Mouse (Mus musculus): ENCODE results near the gene Gm49388. TPM values are rescaled to one million over a fixed set of nuclear protein-coding genes. Genes with fewer than 3 reads are reported as not detected.
"Not testable (repeated sequence)": the region's sequence is repeated elsewhere in the genome, so short reads cannot be mapped to it uniquely, and the experiment has no call there.

Gene Gm49388
- polyA plus RNA-seq, 1 experiment from 2014 or later: 0.35 TPM

DNA sequence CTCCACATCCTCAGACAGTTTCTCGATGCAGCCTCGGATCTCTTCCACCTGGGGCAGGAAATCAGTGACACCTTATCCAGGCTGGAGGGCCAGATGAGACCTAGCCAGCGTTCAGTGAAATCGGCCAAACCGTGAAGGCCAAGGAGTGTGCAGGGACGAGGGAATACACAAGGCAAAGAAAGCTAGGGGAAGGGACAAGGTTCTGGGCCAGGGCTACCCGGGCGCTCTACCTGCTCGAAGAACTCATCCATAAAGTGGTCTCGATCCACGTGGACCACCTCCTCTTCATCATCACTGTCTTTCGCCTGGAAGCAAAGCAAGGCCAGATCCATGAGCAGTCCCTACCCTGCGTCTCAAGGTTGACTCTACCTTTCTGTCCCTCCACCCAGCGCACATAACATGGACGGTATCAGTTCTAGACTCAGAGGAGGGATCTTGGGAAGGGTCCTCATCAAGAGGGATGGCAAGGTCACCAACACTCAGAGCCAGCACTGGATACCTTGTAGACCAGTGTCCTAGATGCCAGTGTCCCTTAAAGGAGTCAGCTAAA, 29.8 kb downstream of the Gm49388 start:
- H3K4me3 ChIP-seq: no peak overlapping the region
- H3K27ac ChIP-seq (replicated peaks): no peak overlapping the region
- no peaks in the 10 kb centered on the region for H3K4me1 ChIP-seq
- peaks cover 51% of the 10 kb centered on the region for H3K36me3 ChIP-seq
- no peaks in the 10 kb centered on the region for H3K9me3 ChIP-seq (replicated peaks)
- no peak for DNase-seq (ENCODE audit: low spot score)
- WGBS: 93% methylated on average over 15 of the region's 15 CpGs
- H3K27me3 ChIP-seq (ENCODE audit: low read depth, poor library complexity, severe bottlenecking): no peaks in the 10 kb centered on the region

DNA sequence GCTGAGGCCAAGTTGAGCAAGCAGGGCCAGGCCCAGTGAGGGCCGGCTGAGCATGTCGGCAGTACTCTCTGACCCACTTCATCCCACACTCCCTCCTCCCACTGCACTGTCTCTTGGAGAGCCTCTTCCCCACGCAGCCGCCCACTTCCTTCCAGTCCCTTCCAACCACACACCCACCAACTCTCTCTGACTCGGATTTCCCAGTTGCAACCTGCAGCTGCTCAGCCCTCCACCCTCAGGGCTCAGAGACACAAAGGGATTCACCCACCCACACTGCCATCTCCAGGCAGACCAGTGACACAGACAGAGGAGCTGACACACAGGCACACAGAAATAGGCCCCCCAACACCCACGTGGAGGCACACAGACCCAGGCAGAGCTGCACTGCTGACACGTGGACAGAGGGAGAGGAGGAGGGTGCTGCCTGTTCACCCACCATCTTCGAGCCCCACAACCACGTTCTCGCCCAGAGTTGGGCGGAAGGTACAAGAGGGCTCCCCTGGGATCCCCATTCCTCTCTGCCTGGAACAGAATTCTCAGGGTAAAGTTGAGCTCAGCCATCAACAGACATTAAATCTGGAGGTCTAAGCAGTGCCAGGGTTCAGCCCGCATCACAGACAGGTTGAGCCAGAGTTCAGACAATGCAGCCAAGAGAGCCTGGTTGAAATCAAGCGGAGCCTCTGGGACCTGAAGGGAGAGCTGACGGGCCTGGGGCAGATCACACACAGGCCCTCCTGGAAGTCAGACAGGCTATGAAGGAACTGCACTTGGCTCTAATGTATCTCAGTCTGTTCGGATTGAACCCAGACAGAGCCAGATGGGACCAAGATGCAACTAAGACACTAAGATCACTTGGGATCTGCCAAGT, 30.8 kb downstream of the Gm49388 start:
- H3K4me3 ChIP-seq: no peak overlapping the region
- H3K4me1 ChIP-seq: peaks cover 5% of the 10 kb centered on the region
- DNase-seq (ENCODE audit: low spot score): no peak
- no peaks in the 10 kb centered on the region for H3K27me3 ChIP-seq (ENCODE audit: low read depth, poor library complexity, severe bottlenecking)
- 72% methylated on average over 15 of the region's 15 CpGs for whole genome bisulfite sequencing
- peaks cover 41% of the 10 kb centered on the region for H3K36me3 ChIP-seq
- H3K27ac ChIP-seq (replicated peaks): peak overlapping the region; percentile 10; the same call in 1 of the 2 replicates
- no peaks in the 10 kb centered on the region for H3K9me3 ChIP-seq (replicated peaks)

DNA sequence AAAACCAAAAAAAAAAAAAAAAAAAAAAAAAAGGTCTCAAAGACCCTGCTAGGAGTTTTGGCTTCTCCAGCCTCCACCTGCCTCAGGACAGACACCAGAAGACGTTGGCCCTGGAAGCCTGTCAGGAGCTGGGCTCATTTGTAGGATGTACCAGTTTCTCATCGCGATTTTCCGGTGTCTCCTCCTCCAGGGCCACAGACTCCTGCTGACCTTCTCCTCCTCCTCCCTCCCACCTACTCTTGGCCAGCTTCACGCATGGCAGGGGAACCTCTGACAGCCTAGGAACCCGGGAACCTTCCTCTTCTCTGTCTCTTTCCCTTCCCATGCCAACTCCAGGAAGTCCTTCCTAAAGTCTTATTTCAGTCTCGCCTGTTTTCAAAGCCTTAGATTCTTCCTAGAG, 31.6 kb downstream of the Gm49388 start:
- Histone ChIP-seq H3K4me3 (no peak overlapping the region), H3K27me3 (ENCODE audit: low read depth, poor library complexity, severe bottlenecking) (no peaks in the 10 kb centered on the region), H3K9me3 (replicated peaks) (no peaks in the 10 kb centered on the region), H3K4me1 (peaks cover 9% of the 10 kb centered on the region), H3K27ac (replicated peaks) (no peak overlapping the region), H3K36me3 (peaks cover 33% of the 10 kb centered on the region)
- DNase-seq (ENCODE audit: low spot score): no peak
- 85% methylated on average over 7 of the region's 7 CpGs for WGBS

- no peak for DNase-seq (ENCODE audit: low spot score)
- Histone ChIP-seq H3K27me3 (ENCODE audit: low read depth, poor library complexity, severe bottlenecking) (no peaks in the 10 kb centered on the region), H3K9me3 (replicated peaks) (no peaks in the 10 kb centered on the region), H3K27ac (replicated peaks) (no peak overlapping the region), H3K4me3 (no peak overlapping the region), H3K36me3 (peaks cover 25% of the 10 kb centered on the region), H3K4me1 (peaks cover 12% of the 10 kb centered on the region)
- 94% methylated on average over 5 of the region's 5 CpGs for WGBS
Measured at GRCm38 (mm10) chr7:127817776-127818175, 32.4 kb downstream of the Gm49388 start.

- DNase-seq (ENCODE audit: low spot score): no peak
- 0 out of 2 replicates have a peak, but pooled peaks cover 5% of the 10 kb centered on the region for H3K36me3 ChIP-seq
- 76% methylated on average over 13 of the region's 13 CpGs for WGBS
- no peaks in the 10 kb centered on the region for H3K9me3 ChIP-seq (replicated peaks)
- no peaks in the 10 kb centered on the region for H3K27me3 ChIP-seq (ENCODE audit: low read depth, poor library complexity, severe bottlenecking)
- no peak overlapping the region for H3K4me3 ChIP-seq
- H3K27ac ChIP-seq (replicated peaks): 0 out of 2 replicates have a peak overlapping the region, but pooled peaks have one; percentile 1
- H3K4me1 ChIP-seq: peaks cover 37% of the 10 kb centered on the region
Measured at GRCm38 (mm10) chr7:127820836-127821509, 35.6 kb downstream of the Gm49388 start.

- H3K4me1 ChIP-seq: peaks cover 37% of the 10 kb centered on the region
- H3K27ac ChIP-seq (replicated peaks): no peak overlapping the region
- no peak overlapping the region for H3K4me3 ChIP-seq
- WGBS: 88% methylated on average over 3 of the region's 3 CpGs
- H3K36me3 ChIP-seq: 0 out of 2 replicates have a peak, but pooled peaks cover 3% of the 10 kb centered on the region
- no peaks in the 10 kb centered on the region for H3K9me3 ChIP-seq (replicated peaks)
- DNase-seq (ENCODE audit: low spot score): no peak
- no peaks in the 10 kb centered on the region for H3K27me3 ChIP-seq (ENCODE audit: low read depth, poor library complexity, severe bottlenecking)
Measured at GRCm38 (mm10) chr7:127822494-127822893, 37.1 kb downstream of the Gm49388 start.

DNA sequence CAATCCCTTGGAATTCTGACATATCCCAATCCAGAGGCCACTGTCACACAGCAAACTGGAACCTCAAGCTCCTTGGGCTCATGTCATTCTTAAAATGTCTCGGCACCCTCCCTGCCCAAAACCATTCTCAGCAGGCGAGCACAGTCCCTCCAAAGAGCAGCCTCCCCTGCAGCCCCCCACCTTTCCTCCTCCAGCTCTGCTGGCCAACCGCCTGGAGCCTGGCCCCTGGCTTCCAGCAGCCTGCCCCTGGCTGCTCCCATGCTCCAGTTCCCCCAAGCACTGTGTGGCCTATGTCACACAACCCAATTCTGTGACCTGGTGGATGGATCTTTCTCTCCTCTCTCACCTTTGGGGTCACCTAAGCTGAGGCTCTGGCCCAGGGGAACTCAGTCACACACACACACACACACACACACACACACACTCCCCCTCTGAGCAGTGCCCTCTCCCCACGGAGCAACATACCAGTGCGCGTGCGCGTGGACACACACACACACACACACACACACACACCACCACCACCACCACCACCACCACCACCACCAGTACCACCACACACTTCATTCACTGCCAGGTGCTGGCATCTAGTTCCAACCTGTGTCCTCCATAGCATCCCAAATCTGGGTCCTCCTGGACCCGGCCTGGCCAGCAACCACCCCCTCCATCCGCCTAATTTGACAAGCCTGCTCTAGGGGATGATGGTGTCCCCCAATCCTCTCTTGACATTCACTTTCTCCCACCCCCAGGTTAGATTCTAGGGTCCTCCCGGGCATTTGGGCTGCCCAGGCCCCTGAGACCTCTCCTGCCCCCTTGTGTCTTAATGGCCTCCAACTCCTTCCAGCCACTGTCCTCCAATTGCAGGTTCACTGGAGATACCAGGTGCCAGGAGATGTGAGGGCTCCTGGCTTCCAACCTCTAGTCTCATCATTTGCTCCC, 38.1 kb downstream of the Gm49388 start:
- Histone ChIP-seq H3K36me3 (no peaks in the 10 kb centered on the region), H3K4me3 (peak overlapping the region; percentile 73), H3K9me3 (replicated peaks) (no peaks in the 10 kb centered on the region), H3K27ac (replicated peaks) (peak overlapping the region; percentile 89), H3K27me3 (ENCODE audit: low read depth, poor library complexity, severe bottlenecking) (no peaks in the 10 kb centered on the region), H3K4me1 (peaks cover 37% of the 10 kb centered on the region)
- no peak for DNase-seq (ENCODE audit: low spot score)
- WGBS: 73% methylated on average over 11 of the region's 11 CpGs

DNA sequence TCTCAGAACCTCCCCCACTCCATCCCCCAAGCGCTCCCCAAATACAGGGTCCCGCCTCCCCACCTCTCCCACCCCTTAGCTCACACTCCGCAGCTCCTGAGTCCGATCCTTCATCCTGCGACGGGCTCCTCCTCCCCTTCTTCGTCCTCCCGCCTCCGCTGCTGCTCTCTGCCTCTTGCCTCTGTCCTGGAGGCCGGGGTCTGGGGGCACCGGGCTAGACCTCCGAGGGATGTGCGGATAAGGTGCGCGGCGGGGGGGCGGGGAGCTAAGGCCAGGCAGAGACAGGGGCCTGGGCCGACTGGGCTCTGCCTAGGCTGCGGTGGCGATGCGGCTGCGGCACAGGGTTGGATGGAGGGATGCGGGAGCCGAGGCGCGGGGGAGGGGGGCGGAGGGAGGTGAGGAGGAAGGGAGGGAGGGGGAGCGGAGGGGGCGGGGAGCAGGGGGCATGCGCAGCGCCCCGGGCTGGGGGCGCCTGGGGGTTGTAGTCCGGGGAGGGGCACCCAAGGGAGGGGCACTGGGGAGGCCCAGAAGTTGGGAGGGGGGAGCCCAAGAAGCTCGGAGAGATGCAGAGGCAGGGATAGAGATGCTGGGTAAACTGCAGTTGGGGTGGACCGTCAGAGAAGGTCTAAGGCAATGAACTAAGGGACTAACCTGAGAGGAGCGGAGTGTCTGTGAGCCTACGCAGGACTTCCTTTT, 38.9 kb downstream of the Gm49388 start, which contains the start of the genes Stx4a and Stx1b:
Stx4a (plus strand) TSS at position 119 of the 696 bp plus-strand sequence.
Stx1b (minus strand) TSS at position 374 of the 696 bp plus-strand sequence.
- H3K4me1 ChIP-seq: peaks cover 37% of the 10 kb centered on the region
- DNase-seq (ENCODE audit: low spot score): peak; percentile 77
- 2% methylated on average over 31 of the region's 38 CpGs for whole genome bisulfite sequencing
- H3K9me3 ChIP-seq (replicated peaks): no peaks in the 10 kb centered on the region
- H3K27me3 ChIP-seq (ENCODE audit: low read depth, poor library complexity, severe bottlenecking): no peaks in the 10 kb centered on the region
- peak within 1 kb of the TSS; percentile 89 for H3K27ac ChIP-seq (replicated peaks)
- no peaks in the 10 kb centered on the region for H3K36me3 ChIP-seq
- H3K4me3 ChIP-seq: peak within 1 kb of the TSS; percentile 73

GRCm38 (mm10) chr7:127835550-127835949, 50.1 kb downstream of the Gm49388 start:
- no peaks in the 10 kb centered on the region for H3K9me3 ChIP-seq (replicated peaks)
- H3K4me1 ChIP-seq: no peaks in the 10 kb centered on the region
- peaks cover 6% of the 10 kb centered on the region; the same call in 1 of the 2 replicates for H3K27me3 ChIP-seq (ENCODE audit: low read depth, poor library complexity, severe bottlenecking)
- DNase-seq (ENCODE audit: low spot score): no peak
- no peak overlapping the region for H3K4me3 ChIP-seq
- 95% methylated on average over 2 of the region's 2 CpGs for WGBS
- H3K36me3 ChIP-seq: no peaks in the 10 kb centered on the region
- no peak overlapping the region for H3K27ac ChIP-seq (replicated peaks)

GRCm38 (mm10) chr7:127837473-127837872, 52.1 kb downstream of the Gm49388 start:
- H3K4me3 ChIP-seq: no peak overlapping the region
- H3K27ac ChIP-seq (replicated peaks): no peak overlapping the region
- WGBS: 87% methylated on average over 5 of the region's 5 CpGs
- no peaks in the 10 kb centered on the region for H3K36me3 ChIP-seq
- no peaks in the 10 kb centered on the region for H3K9me3 ChIP-seq (replicated peaks)
- H3K27me3 ChIP-seq (ENCODE audit: low read depth, poor library complexity, severe bottlenecking): peaks cover 6% of the 10 kb centered on the region; the same call in 1 of the 2 replicates
- DNase-seq (ENCODE audit: low spot score): no peak
- peaks cover 16% of the 10 kb centered on the region for H3K4me1 ChIP-seq

DNA sequence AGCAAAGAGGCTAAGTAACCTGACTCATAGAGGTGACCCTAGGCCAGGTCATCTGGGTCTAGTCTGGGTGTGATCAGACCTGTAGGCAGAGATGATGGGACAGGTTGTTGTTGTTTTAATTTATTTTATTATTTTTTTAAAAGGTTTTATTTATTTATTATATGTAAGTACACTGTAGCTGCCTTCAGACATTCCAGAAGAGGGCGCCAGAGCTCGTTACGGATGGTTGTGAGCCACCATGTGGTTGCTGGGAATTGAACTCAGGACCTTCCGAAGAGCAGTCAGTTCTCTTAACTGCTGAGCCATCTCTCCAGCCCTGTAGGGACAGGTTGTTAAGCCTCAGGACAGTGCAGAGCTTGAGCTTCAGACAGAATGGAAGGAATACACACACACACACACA, 52.5 kb downstream of the Gm49388 start:
- H3K36me3 ChIP-seq; H3K9me3 ChIP-seq (replicated peaks); H3K4me3 ChIP-seq; H3K27ac ChIP-seq (replicated peaks); H3K27me3 ChIP-seq (ENCODE audit: low read depth, poor library complexity, severe bottlenecking); DNase-seq (ENCODE audit: low spot score): not testable (repeated sequence)
- 79% methylated on average over 4 of the region's 4 CpGs for WGBS
- H3K4me1 ChIP-seq: peaks cover 20% of the 10 kb centered on the region
